Mouse (Mus musculus) hindbrain, embryonic 10.5 days (tissue): ENCODE measurements around the gene Mrpl33. TPM values are rescaled to one million over a fixed set of nuclear protein-coding genes. Genes with fewer than 3 reads are reported as not detected.

Source experiments
- DNase-seq: peaks from one replicate; pipeline ENCODE4 v3.0.0-alpha.2; 2017; ENCODE audit warnings: low spot score
- H3K27ac ChIP-seq: fragments of 300-500 bp; sonication (generic); 2 replicates; pipeline ENCODE4 v1.5.1; 2016; ENCODE audit warnings: mild to moderate bottlenecking, moderate library complexity
- H3K27me3 ChIP-seq: fragments of 300-500 bp; sonication (generic); 2 replicates; pipeline ENCODE4 v1.6.1; 2016; ENCODE audit warnings: mild to moderate bottlenecking; ENCODE audit not compliant: poor library complexity, insufficient read depth, severe bottlenecking
- H3K36me3 ChIP-seq: fragments of 300-500 bp; sonication (generic); 2 replicates; pipeline ENCODE4 v1.6.1; 2016; ENCODE audit warnings: mild to moderate bottlenecking, moderate library complexity
- H3K4me1 ChIP-seq: fragments of 300-500 bp; sonication (generic); replicated peaks from 2 replicates; pipeline ENCODE4 v1.6.1; 2016; ENCODE audit warnings: mild to moderate bottlenecking
- H3K4me3 ChIP-seq: fragments of 300-500 bp; sonication (generic); 2 replicates; pipeline ENCODE4 v1.5.1; 2016; ENCODE audit warnings: mild to moderate bottlenecking, moderate library complexity
- H3K9me3 ChIP-seq: fragments of 300-500 bp; sonication (generic); 2 replicates; pipeline ENCODE4 v1.6.1; 2016; ENCODE audit warnings: mild to moderate bottlenecking, moderate library complexity
- WGBS: fragments of 180-500 bp; shearing (Covaris S2); methylation state at CpG from one replicate; pipeline ENCODE4 v1.1.7; 2016; 5-methylcytosine and 5-hydroxymethylcytosine counted together
- polyA plus RNA-seq: library from polyadenylated mRNA; unstranded; fragments of >200 nt; fragmentation: Nextera tagmentation; extraction: Ambion mirVana; gene quantifications from 2 replicates; pipeline ENCODE4 v1.2.1, GENCODE M21; 2016

The Mrpl33 gene
- polyA plus RNA-seq, 1 experiment from 2014 or later = 240 TPM

GRCm38 (mm10) chr5:31650518-31651288 is 54.0 kb downstream of the Mrpl33 start:
- Histone ChIP-seq H3K36me3 (no peaks in the 10 kb centered on the region), H3K4me1 (no peaks in the 10 kb centered on the region), H3K9me3 (0 out of 2 replicates have a peak, but pooled peaks cover 3% of the 10 kb centered on the region), H3K27ac (no peak overlapping the region), H3K27me3 (no peaks in the 10 kb centered on the region), H3K4me3 (no peak overlapping the region)
- whole genome bisulfite sequencing = 94% methylated on average over 2 of the region's 2 CpGs
- no peak for DNase-seq

GRCm38 (mm10) chr5:31655688-31656190 is 59.0 kb downstream of the Mrpl33 start:
- no peak overlapping the region for H3K27ac ChIP-seq
- WGBS = 89% methylated on average over 1 of the region's 1 CpGs
- H3K27me3 ChIP-seq = no peaks in the 10 kb centered on the region

GRCm38 (mm10) chr5:31666176-31666575 is 69.4 kb downstream of the Mrpl33 start:
- H3K36me3 ChIP-seq = no peaks in the 10 kb centered on the region
- no peaks in the 10 kb centered on the region for H3K9me3 ChIP-seq
- no peak overlapping the region for H3K4me3 ChIP-seq
- peaks cover 3% of the 10 kb centered on the region; the same call in 1 of the 2 replicates for H3K4me1 ChIP-seq
- DNase-seq = no peak
- no peaks in the 10 kb centered on the region for H3K27me3 ChIP-seq
- WGBS = 44% methylated on average over 1 of the region's 1 CpGs
- no peak overlapping the region for H3K27ac ChIP-seq

More at GRCm38 (mm10) chr5:31655688-31656190, 59.0 kb downstream of the Mrpl33 start:
- Histone ChIP-seq H3K9me3 (0 out of 2 replicates have a peak, but pooled peaks cover 3% of the 10 kb centered on the region), H3K4me3 (no peak overlapping the region), H3K36me3 (no peaks in the 10 kb centered on the region), H3K4me1 (no peaks in the 10 kb centered on the region)
- no peak for DNase-seq

GRCm38 (mm10) chr5:31668325-31668968 is 71.7 kb downstream of the Mrpl33 start:
- DNase-seq = no peak
- Histone ChIP-seq H3K36me3 (no peaks in the 10 kb centered on the region), H3K4me3 (no peak overlapping the region), H3K4me1 (peaks cover 3% of the 10 kb centered on the region; the same call in 1 of the 2 replicates), H3K27ac (no peak overlapping the region), H3K27me3 (no peaks in the 10 kb centered on the region), H3K9me3 (no peaks in the 10 kb centered on the region)
- WGBS = 74% methylated on average over 13 of the region's 13 CpGs

- Histone ChIP-seq H3K9me3 (no peaks in the 10 kb centered on the region), H3K27ac (no peak overlapping the region), H3K36me3 (no peaks in the 10 kb centered on the region), H3K27me3 (no peaks in the 10 kb centered on the region), H3K4me1 (peaks cover 3% of the 10 kb centered on the region; the same call in 1 of the 2 replicates), H3K4me3 (no peak overlapping the region)
- 80% methylated on average over 5 of the region's 5 CpGs for WGBS
- no peak for DNase-seq
Observed at GRCm38 (mm10) chr5:31669984-31670383, 73.2 kb downstream of the Mrpl33 start.

- no peaks in the 10 kb centered on the region for H3K36me3 ChIP-seq
- DNase-seq = no peak
- 71% methylated on average over 2 of the region's 2 CpGs for WGBS
Observed at GRCm38 (mm10) chr5:31671137-31671536, 74.4 kb downstream of the Mrpl33 start.

GRCm38 (mm10) chr5:31673431-31673830 is 76.7 kb downstream of the Mrpl33 start:
- no peak overlapping the region for H3K27ac ChIP-seq
- H3K4me3 ChIP-seq = no peak overlapping the region
- no peaks in the 10 kb centered on the region for H3K36me3 ChIP-seq
- H3K4me1 ChIP-seq = peaks cover 1% of the 10 kb centered on the region; the same call in 1 of the 2 replicates
- DNase-seq = no peak
- no peaks in the 10 kb centered on the region for H3K27me3 ChIP-seq
- H3K9me3 ChIP-seq = no peaks in the 10 kb centered on the region
- 76% methylated on average over 2 of the region's 2 CpGs for WGBS

More at GRCm38 (mm10) chr5:31671137-31671536, 74.4 kb downstream of the Mrpl33 start:
- H3K4me1 ChIP-seq = peaks cover 3% of the 10 kb centered on the region; the same call in 1 of the 2 replicates
- no peak overlapping the region for H3K4me3 ChIP-seq
- H3K9me3 ChIP-seq = no peaks in the 10 kb centered on the region
- H3K27ac ChIP-seq = no peak overlapping the region
- no peaks in the 10 kb centered on the region for H3K27me3 ChIP-seq

- WGBS = 77% methylated on average over 1 of the region's 1 CpGs
- H3K9me3 ChIP-seq = no peaks in the 10 kb centered on the region
- no peaks in the 10 kb centered on the region for H3K4me1 ChIP-seq
- DNase-seq = no peak
- no peaks in the 10 kb centered on the region for H3K36me3 ChIP-seq
- H3K27me3 ChIP-seq = no peaks in the 10 kb centered on the region
- H3K27ac ChIP-seq = no peak overlapping the region
- H3K4me3 ChIP-seq = no peak overlapping the region
Observed at GRCm38 (mm10) chr5:31678000-31678399, 81.3 kb downstream of the Mrpl33 start.

- H3K4me3 ChIP-seq = no peak overlapping the region
- H3K4me1 ChIP-seq = no peaks in the 10 kb centered on the region
- WGBS = 90% methylated on average over 4 of the region's 4 CpGs
- H3K36me3 ChIP-seq = no peaks in the 10 kb centered on the region
- H3K27me3 ChIP-seq = no peaks in the 10 kb centered on the region
- H3K27ac ChIP-seq = no peak overlapping the region
- H3K9me3 ChIP-seq = no peaks in the 10 kb centered on the region
- DNase-seq = no peak
Observed at GRCm38 (mm10) chr5:31680183-31680582, 83.4 kb downstream of the Mrpl33 start.

- no peak overlapping the region for H3K4me3 ChIP-seq
- no peak overlapping the region for H3K27ac ChIP-seq
- WGBS = 93% methylated on average over 1 of the region's 1 CpGs
- H3K36me3 ChIP-seq = no peaks in the 10 kb centered on the region
- no peaks in the 10 kb centered on the region for H3K4me1 ChIP-seq
- no peak for DNase-seq
- H3K9me3 ChIP-seq = no peaks in the 10 kb centered on the region
- no peaks in the 10 kb centered on the region for H3K27me3 ChIP-seq
Observed at GRCm38 (mm10) chr5:31682305-31682704, 85.6 kb downstream of the Mrpl33 start.

GRCm38 (mm10) chr5:31686040-31686439 is 89.3 kb downstream of the Mrpl33 start:
- Histone ChIP-seq H3K27ac (no peak overlapping the region), H3K4me1 (no peaks in the 10 kb centered on the region), H3K4me3 (no peak overlapping the region), H3K27me3 (no peaks in the 10 kb centered on the region), H3K9me3 (no peaks in the 10 kb centered on the region), H3K36me3 (no peaks in the 10 kb centered on the region)
- 63% methylated on average over 2 of the region's 2 CpGs for WGBS
- DNase-seq = no peak

GRCm38 (mm10) chr5:31687972-31688371 is 91.2 kb downstream of the Mrpl33 start:
- H3K4me1 ChIP-seq = no peaks in the 10 kb centered on the region
- no peaks in the 10 kb centered on the region for H3K9me3 ChIP-seq
- no peak for DNase-seq
- no peaks in the 10 kb centered on the region for H3K36me3 ChIP-seq
- WGBS = 91% methylated on average over 3 of the region's 3 CpGs
- no peaks in the 10 kb centered on the region for H3K27me3 ChIP-seq
- no peak overlapping the region for H3K4me3 ChIP-seq
- no peak overlapping the region for H3K27ac ChIP-seq

- H3K27ac ChIP-seq = no peak overlapping the region
- H3K36me3 ChIP-seq = no peaks in the 10 kb centered on the region
- DNase-seq = no peak
- H3K4me3 ChIP-seq = no peak overlapping the region
- H3K9me3 ChIP-seq = no peaks in the 10 kb centered on the region
- no peaks in the 10 kb centered on the region for H3K27me3 ChIP-seq
- H3K4me1 ChIP-seq = peaks cover 8% of the 10 kb centered on the region
Observed at GRCm38 (mm10) chr5:31693191-31693590, 96.5 kb downstream of the Mrpl33 start.
